Mouse (Mus musculus): Measurements from ENCODE around the gene Trim26.

GRCm38 (mm10) chr17:36830470-36830869 is 6.5 kb upstream of the Trim26 start:
- no peak for TF ChIP-seq POLR2A (IDR thresholded peaks at IDR 0.05; ENCODE audit: insufficient read depth, low read depth, low read length)
- TF ChIP-seq CTCF (IDR thresholded peaks at IDR 0.05; ENCODE audit: insufficient read depth, low read depth, low read length), result no peak

Measured in olfactory bulb, adult 2 months (tissue).